Mouse (Mus musculus) E14TG2a.4 (cell line): ENCODE measurements around the gene Rpl12.

Source experiments
- H3K27me3 ChIP-seq: 2 replicates; pipeline ENCODE4 v1.6.1; 2014; ENCODE audit warnings: low read length, control low read depth; ENCODE audit not compliant: insufficient read depth
- H3K36me3 ChIP-seq: 2 replicates; pipeline ENCODE4 v1.6.1; 2014; ENCODE audit warnings: low read length, control low read depth; ENCODE audit not compliant: insufficient read depth
- H3K4me1 ChIP-seq: replicated peaks from 2 replicates; pipeline ENCODE4 v1.6.1; 2014; ENCODE audit warnings: low read depth, low read length, control low read depth
- H3K4me3 ChIP-seq: replicated peaks from 2 replicates; pipeline ENCODE4 v1.5.1; 2014; ENCODE audit warnings: mild to moderate bottlenecking, low read length
- H3K9me3 ChIP-seq: 2 replicates; pipeline ENCODE4 v1.6.1; 2014; ENCODE audit warnings: low read length, control low read depth
- CTCF ChIP-seq: conservative IDR thresholded peaks from 2 replicates; pipeline ENCODE4 v1.5.1; 2014; ENCODE audit warnings: low read length
- NANOG ChIP-seq: IDR thresholded peaks from 2 replicates; pipeline ENCODE4 v1.6.1; 2014; ENCODE audit warnings: borderline replicate concordance, low read length, mixed read lengths
- POU5F1 ChIP-seq: IDR thresholded peaks from 2 replicates; pipeline ENCODE4 v1.6.1; 2014; ENCODE audit warnings: low read length, borderline replicate concordance

The Rpl12 gene

DNA sequence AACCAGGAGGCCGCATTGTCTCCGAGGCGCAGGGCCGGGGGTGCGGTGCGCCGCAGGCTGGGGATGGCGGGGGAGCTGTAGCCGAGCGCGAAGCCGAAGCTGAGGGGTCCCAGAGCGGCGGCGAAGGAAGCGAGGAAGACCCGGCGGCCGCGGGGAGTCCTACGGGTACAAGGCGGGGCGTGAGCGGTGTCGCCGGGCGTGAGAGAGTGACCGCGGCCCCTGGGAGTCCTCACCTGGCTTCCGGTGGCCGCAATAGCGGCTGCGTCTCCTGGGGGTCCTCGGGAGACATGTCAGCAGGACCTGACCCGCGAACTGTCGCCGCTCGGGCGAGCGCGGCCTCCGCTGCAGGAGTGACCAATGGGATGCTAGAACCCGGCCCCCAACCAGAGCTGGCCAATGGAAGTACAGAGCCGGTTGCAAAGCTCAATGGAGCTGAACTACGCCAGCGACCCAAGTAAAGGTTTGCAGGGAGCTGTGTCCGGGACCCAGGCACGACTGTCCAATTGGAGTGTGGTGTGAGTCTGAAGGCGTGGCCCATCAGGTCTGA is 20.4 kb downstream of the Rpl12 start, which contains the start of gene Slc2a8:
TSS of gene Slc2a8 (minus strand) at position 359 of the 547 bp plus-strand sequence.
- Histone ChIP-seq H3K27me3 (no peaks in the 10 kb centered on the region), H3K9me3 (no peaks in the 10 kb centered on the region), H3K4me1 (peaks cover 84% of the 10 kb centered on the region), H3K4me3 (peak within 1 kb of the TSS; percentile 91), H3K36me3 (peaks cover 39% of the 10 kb centered on the region)
- TF ChIP-seq CTCF (no peak), POU5F1 (no peak), NANOG (no peak)

- TF ChIP-seq CTCF, result no peak
- TF ChIP-seq NANOG, result no peak
- no peak for TF ChIP-seq POU5F1
- no peaks in the 10 kb centered on the region for H3K27me3 ChIP-seq
- no peaks in the 10 kb centered on the region for H3K9me3 ChIP-seq
- peaks cover 30% of the 10 kb centered on the region for H3K36me3 ChIP-seq
- peak overlapping the region; percentile 91 for H3K4me3 ChIP-seq
- peaks cover 86% of the 10 kb centered on the region for H3K4me1 ChIP-seq
Observed at GRCm38 (mm10) chr2:32982700-32983099, 21.3 kb downstream of the Rpl12 start.

- TF ChIP-seq POU5F1 (no peak), NANOG (no peak), CTCF (no peak)
- Histone ChIP-seq H3K9me3 (no peaks in the 10 kb centered on the region), H3K27me3 (no peaks in the 10 kb centered on the region), H3K4me1 (peaks cover 77% of the 10 kb centered on the region), H3K4me3 (peak overlapping the region; percentile 45), H3K36me3 (peaks cover 21% of the 10 kb centered on the region)
Observed at GRCm38 (mm10) chr2:32983617-32984016, 22.3 kb downstream of the Rpl12 start.

GRCm38 (mm10) chr2:32985844-32986243 is 24.5 kb downstream of the Rpl12 start:
- TF ChIP-seq NANOG, result no peak
- TF ChIP-seq CTCF, result no peak
- TF ChIP-seq POU5F1, result no peak
- Histone ChIP-seq H3K4me1 (peaks cover 68% of the 10 kb centered on the region), H3K27me3 (no peaks in the 10 kb centered on the region), H3K9me3 (no peaks in the 10 kb centered on the region), H3K4me3 (peak overlapping the region; percentile 43), H3K36me3 (0 out of 2 replicates have a peak, but pooled peaks cover 1% of the 10 kb centered on the region)

DNA sequence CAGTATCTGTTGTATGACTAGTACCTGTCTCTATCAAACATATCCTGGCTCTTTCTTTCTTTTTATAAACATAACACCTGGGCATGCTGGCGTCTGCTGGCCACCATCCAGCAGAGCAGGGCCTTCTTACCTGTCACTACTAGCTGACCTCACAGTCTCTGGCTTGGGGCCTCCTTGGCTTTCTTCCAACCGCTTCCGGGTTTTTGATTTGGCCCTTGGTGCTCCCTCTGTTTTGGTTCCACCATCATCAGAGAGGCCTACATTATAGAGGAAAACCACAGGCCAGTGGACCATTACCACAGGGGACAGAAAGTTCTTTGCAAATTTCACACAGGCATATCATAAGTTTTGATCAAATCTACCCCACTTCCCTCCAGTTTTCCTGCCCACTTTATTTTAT is 28.0 kb downstream of the Rpl12 start:
- H3K9me3 ChIP-seq, result no peaks in the 10 kb centered on the region
- H3K4me3 ChIP-seq, result no peak overlapping the region
- H3K27me3 ChIP-seq, result no peaks in the 10 kb centered on the region
- H3K4me1 ChIP-seq, result peaks cover 43% of the 10 kb centered on the region
- 0 out of 2 replicates have a peak, but pooled peaks cover 5% of the 10 kb centered on the region for H3K36me3 ChIP-seq
- TF ChIP-seq POU5F1 (no peak), CTCF (no peak), NANOG (no peak)

GRCm38 (mm10) chr2:32990167-32990832 is 28.9 kb downstream of the Rpl12 start:
- Histone ChIP-seq H3K4me3 (no peak overlapping the region), H3K9me3 (no peaks in the 10 kb centered on the region), H3K36me3 (0 out of 2 replicates have a peak, but pooled peaks cover 5% of the 10 kb centered on the region), H3K4me1 (peaks cover 39% of the 10 kb centered on the region), H3K27me3 (no peaks in the 10 kb centered on the region)
- TF ChIP-seq NANOG, result no peak
- TF ChIP-seq CTCF, result peak; percentile 53

GRCm38 (mm10) chr2:32992130-32992529 is 30.8 kb downstream of the Rpl12 start:
- TF ChIP-seq CTCF (no peak), POU5F1 (no peak), NANOG (no peak)
- Histone ChIP-seq H3K4me3 (no peak overlapping the region), H3K27me3 (no peaks in the 10 kb centered on the region), H3K9me3 (no peaks in the 10 kb centered on the region), H3K36me3 (0 out of 2 replicates have a peak, but pooled peaks cover 5% of the 10 kb centered on the region), H3K4me1 (peaks cover 24% of the 10 kb centered on the region)

GRCm38 (mm10) chr2:32997081-32997480 is 35.7 kb downstream of the Rpl12 start:
- Histone ChIP-seq H3K9me3 (no peaks in the 10 kb centered on the region), H3K4me1 (peaks cover 8% of the 10 kb centered on the region), H3K36me3 (no peaks in the 10 kb centered on the region), H3K4me3 (no peak overlapping the region), H3K27me3 (no peaks in the 10 kb centered on the region)
- TF ChIP-seq NANOG, result no peak
- no peak for TF ChIP-seq CTCF
- no peak for TF ChIP-seq POU5F1

GRCm38 (mm10) chr2:32997792-32998191 is 36.4 kb downstream of the Rpl12 start:
- H3K27me3 ChIP-seq, result no peaks in the 10 kb centered on the region
- H3K9me3 ChIP-seq, result no peaks in the 10 kb centered on the region
- H3K4me1 ChIP-seq, result peaks cover 8% of the 10 kb centered on the region
- TF ChIP-seq POU5F1, result no peak
- no peak for TF ChIP-seq NANOG
- TF ChIP-seq CTCF, result no peak
- H3K4me3 ChIP-seq, result no peak overlapping the region
- H3K36me3 ChIP-seq, result peaks cover 7% of the 10 kb centered on the region
